Mouse (Mus musculus) testis, postnatal 10 days (tissue): ENCODE data around the gene Amh.
A peak's percentile ranks its signal among the peaks of the same experiment; 100 is the strongest.
"Not testable (repeated sequence)": the region's sequence is repeated elsewhere in the genome, so short reads cannot be mapped to it uniquely, and the experiment has no call there.

Experiments used
- DNase-seq: peaks from one replicate; pipeline ENCODE4 v3.0.0; 2021; ENCODE audit warnings: low spot score

Gene Amh

GRCm38 (mm10) chr10:80808099-80808984 is 3.3 kb downstream of the Amh start:
- no peak for DNase-seq

GRCm38 (mm10) chr10:80808985-80809632 is 4.1 kb downstream of the Amh start:
- DNase-seq: no peak

GRCm38 (mm10) chr10:80810084-80810483 is 5.0 kb downstream of the Amh start:
- DNase-seq: peak; percentile 78

GRCm38 (mm10) chr10:80812391-80813041 is 7.5 kb downstream of the Amh start:
- no peak for DNase-seq

- no peak for DNase-seq
These were observed 8.3 kb downstream of the Amh start, which contains the start of gene Jsrp1 for GRCm38 (mm10) chr10:80813366-80813765. Gene Jsrp1 (minus strand): TSS chr10:80813498.

- no peak for DNase-seq
These were observed 9.8 kb downstream of the Amh start for GRCm38 (mm10) chr10:80814800-80815199.

GRCm38 (mm10) chr10:80816303-80816702 is 11.3 kb downstream of the Amh start:
- not testable (repeated sequence) for DNase-seq

- DNase-seq: no peak
These were observed 12.1 kb downstream of the Amh start for GRCm38 (mm10) chr10:80817164-80817563.

- not testable (repeated sequence) for DNase-seq
These were observed 12.9 kb downstream of the Amh start for GRCm38 (mm10) chr10:80817955-80818354.

GRCm38 (mm10) chr10:80818599-80819281 is 13.7 kb downstream of the Amh start:
- no peak for DNase-seq

- no peak for DNase-seq
These were observed 14.4 kb downstream of the Amh start for GRCm38 (mm10) chr10:80819406-80819805.

GRCm38 (mm10) chr10:80821991-80822390 is 16.9 kb downstream of the Amh start:
- DNase-seq: no peak

GRCm38 (mm10) chr10:80822528-80822927 is 17.5 kb downstream of the Amh start:
- DNase-seq: no peak

- DNase-seq: no peak
These were observed 18.3 kb downstream of the Amh start for GRCm38 (mm10) chr10:80823316-80823715.

GRCm38 (mm10) chr10:80823847-80824643 is 19.0 kb downstream of the Amh start:
- DNase-seq: no peak

- DNase-seq: no peak
These were observed 19.8 kb downstream of the Amh start for GRCm38 (mm10) chr10:80824827-80825226.

- peak; percentile 99 for DNase-seq
These were observed 21.4 kb downstream of the Amh start, which contains the start of gene Oaz1 for GRCm38 (mm10) chr10:80826151-80827062. Gene Oaz1 (plus strand): TSS chr10:80826656.

GRCm38 (mm10) chr10:80827063-80827869 is 22.2 kb downstream of the Amh start:
- no peak for DNase-seq

GRCm38 (mm10) chr10:80827870-80828420 is 22.9 kb downstream of the Amh start:
- DNase-seq: no peak
